Mouse (Mus musculus) layer of hippocampus, adult 18-20 months (tissue): ENCODE measurements around the gene Ajuba. TPM values are rescaled to one million over a fixed set of nuclear protein-coding genes. Genes with fewer than 3 reads are reported as not detected.
A peak's percentile ranks its signal among the peaks of the same experiment; 100 is the strongest.

ENCODE experiments used
- DNase-seq, 2 experiments: peaks; one replicate each; pipeline ENCODE4 v3.0.0; 2022; ENCODE audit warnings: low spot score in 2 of 2
- microRNA-seq, 2 experiments: library from miRNA; unstranded; fragments of <30 nt; microRNA quantifications; one replicate each; pipeline ENCODE4 v1.2.0; 2021
- total RNA-seq, 2 experiments: library from RNA; stranded (reverse); gene quantifications; 2 replicates each; pipeline ENCODE4 v1.2.3; 2021

Gene Ajuba
- total RNA-seq, 2 experiments from 2014 or later = 0.86 to 0.89 TPM

DNA sequence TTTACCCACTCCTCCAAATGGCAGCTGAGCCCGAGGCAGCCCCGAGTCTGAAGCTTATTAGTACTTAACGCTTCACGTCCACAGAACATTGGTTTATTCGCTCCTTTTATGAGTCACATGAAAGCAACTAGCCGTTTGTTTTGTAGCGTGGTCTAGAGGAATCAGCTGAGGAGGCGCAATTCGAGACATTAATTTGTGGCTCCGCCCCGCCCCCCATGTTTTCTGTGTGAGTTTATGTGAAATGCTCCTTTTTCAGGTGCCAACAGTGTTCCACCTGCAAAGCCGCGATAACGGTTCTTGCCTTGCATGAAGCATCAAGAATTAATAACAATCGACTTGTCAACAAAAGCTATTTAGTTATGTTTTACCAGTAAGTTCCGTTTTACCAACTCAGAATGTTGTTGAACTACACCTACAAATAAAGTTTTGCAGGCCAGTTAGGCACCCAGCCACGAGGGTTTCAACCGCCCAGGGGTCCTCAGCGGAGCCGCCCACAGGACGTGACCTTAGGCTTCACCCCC, 23.8 kb downstream of the Ajuba start:
- no peak for DNase-seq

DNA sequence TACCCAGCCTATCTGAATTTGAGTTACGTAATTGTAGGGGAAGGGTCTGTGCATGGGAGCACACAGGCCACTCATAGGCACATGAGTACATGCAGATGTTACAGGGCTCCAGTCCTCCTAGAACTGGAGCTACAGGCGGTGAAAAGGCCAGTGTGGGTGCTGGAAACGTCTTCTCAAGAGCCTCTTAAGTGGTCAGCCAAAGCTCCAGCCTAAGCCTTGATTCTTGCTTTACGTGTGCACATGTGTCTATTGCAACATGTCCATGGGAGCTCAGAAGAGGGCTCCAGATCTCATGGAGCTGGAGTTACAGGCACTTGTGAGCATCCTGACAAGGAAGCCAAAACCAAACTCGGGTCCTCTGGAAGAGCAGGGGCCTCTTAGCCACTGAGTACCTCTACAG, 32.7 kb downstream of the Ajuba start:
- no peak for DNase-seq

DNA sequence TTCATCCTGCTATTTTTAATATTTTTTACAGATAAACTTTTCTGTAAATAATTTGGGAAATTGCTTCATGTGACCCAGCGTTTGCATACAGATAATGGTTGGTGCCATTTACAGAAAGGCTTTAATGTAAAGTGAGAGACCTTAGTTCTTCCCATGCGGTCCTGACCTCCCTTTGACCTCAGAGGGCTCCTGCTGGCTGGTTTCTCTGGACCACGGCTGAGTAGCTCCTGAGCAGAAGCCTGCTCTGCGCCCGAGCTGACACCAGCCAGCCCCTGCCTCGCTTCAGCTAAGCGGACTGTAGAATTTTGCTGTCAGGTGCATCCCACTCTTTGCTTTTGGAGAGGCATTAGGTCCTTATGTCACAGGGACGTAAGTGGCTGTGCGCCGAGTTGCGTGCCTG, 36.6 kb downstream of the Ajuba start:
- no peak for DNase-seq

DNA sequence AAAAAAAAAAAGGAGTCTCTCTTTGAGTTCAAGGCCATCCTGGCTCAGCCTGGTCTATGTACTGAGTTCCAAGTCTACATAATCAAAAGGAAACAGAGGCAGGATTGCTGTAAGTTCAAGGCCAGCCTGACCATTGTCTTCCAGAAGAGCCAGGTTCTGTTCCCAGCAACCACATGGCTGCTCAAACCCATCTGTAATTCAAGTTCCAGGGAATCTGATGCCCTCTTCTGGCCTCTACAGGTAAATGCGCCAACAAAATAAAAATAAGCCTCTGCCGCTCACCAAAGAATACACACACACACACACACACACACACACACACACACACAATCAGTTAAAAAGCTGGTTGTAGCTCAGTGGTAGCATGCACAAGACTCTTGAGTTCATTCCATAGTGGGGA, 38.8 kb downstream of the Ajuba start:
- DNase-seq = no peak

DNA sequence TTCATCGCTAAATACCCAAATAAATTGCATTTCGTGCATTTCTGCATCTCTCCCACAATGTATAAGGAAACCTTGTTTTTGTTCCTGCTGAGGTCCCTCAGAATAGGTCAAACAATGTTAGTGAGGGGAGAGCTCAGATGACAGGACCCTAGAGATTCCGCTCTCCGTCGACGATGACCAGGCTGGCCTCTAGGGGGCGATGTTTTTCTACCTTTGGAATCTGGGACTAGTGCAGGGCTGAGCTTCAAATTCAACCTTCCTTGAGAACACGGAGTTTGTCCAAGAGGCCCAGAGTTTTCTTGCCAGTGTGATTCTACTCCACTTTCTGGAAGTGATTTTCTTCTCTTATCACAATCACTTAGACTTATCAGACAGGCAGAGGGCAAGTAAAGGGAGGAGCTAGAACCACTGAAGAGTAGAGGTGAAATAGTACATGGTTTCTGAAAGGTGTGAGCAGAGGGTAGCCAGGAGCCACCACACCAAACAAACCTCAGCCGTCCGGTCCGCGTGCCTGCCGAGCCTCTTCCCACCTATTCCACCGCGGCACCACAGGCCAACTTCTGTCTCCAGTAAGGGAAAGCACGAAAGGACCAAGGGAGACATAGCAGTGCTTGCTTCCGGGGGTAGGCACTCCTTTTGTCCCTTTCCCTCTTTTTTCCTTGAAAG, 48.8 kb downstream of the Ajuba start:
- DNase-seq = peak; percentile 52 to 91

DNA sequence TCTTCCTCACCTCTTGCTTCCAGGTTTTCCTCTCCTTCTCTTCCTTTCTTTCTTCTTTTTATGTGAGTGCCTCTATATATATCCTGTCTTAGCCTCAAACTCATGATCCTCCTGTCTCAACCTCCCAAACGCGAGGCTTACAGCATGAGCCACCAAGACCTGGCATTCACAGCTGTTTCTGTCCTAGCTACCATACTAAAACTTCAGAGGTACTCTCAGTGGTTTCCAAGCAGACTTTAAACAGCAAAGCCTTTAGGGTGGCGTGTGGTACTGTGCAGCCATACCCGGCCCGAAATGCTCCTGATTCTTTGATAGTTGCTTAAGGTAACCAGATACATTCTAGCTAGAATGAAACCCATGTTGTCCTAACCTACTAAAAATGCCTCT, 49.4 kb downstream of the Ajuba start:
- peak in 1 of 2 experiments; percentile 10 for DNase-seq

DNA sequence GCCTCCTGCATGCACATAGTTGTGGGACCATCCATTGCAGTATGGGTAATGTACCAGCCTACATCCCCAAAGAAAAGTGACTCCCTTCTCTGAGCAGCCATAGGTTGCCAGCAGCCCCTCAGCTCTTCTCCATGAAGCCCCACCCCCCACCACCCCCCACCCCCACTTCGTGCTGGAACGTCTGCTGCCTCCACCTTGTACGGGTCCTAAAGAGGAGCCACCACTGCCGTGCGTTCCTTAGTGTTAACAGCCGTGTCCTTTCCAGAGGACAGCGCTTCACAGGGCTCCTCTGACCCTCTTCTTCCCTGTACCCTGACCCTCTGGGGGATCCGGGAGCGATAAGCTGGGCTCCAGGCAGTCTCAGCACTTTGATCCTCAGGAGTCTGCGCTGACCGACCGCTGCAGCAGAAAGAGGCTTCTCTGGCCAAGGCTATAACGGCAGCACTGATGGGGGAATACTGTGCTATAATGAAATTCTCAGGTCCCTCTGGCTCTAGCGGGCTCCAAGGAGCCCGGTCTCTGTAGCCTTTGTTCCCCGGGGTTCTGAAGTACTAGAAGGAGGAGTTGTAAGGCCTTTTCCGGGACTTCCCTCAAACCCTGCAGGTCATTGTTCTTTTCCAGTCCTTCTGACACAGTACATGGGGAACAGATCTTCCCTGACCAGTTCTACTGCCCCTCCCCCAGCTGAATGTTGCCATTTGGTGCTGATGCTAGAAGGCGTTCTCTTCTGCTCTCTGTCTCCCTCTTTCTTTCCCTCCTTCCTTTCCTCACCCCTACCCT, 49.9 kb downstream of the Ajuba start:
- peak in 1 of 2 experiments; percentile 37 for DNase-seq

DNA sequence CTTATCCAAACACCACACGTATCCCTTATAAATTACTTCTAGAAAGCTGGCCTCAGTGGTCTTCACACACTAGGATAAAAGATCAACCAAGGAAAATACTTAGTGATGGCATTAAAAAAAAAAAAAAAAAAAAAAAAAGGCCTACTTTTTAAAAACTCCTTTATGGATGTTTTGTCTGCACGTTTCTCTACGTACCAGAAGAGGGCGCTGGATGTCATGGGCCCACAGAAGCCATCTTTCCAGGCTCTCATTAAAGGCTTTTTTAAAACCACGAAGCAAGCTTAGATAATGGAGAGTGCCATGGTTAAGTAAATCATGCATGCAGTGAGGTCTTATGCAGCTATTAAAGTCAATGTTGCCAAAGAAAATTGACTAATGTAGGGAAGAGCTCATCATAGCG, 53.8 kb downstream of the Ajuba start:
- no peak for DNase-seq

Small RNAs within 50 kb of the gene (microRNA-seq; reads per million reads assigned to microRNA genes)
- gene Mir686 = 0 reads per million in 2 experiments

Other genes with a start within 250 kb of the Ajuba start
- 10 to 100 TPM; 51.9 to 53.9 TPM for gene Oxa1l, start 216.7 kb downstream of the Ajuba start, total RNA-seq
- 1 to 10 TPM; 1.5 to 2.2 TPM for gene Slc7a7, start 159.8 kb downstream of the Ajuba start, total RNA-seq
- gene Mrpl52, start 150.6 kb downstream of the Ajuba start, total RNA-seq = 100 to 1,000 TPM in 1 of 2 experiments, 10 to 100 TPM in 1; 94.8 to 109 TPM
- gene Mmp14, start 145.9 kb downstream of the Ajuba start, total RNA-seq = 10 to 100 TPM; 15.0 to 15.2 TPM
- gene Lrp10, start 113.4 kb downstream of the Ajuba start, total RNA-seq = 10 to 100 TPM; 33.8 to 34.6 TPM
- gene Rem2, start 101.5 kb downstream of the Ajuba start, total RNA-seq = 10 to 100 TPM; 21.0 to 23.1 TPM
- gene Prmt5, start 60.0 kb downstream of the Ajuba start, total RNA-seq = 10 to 100 TPM; 51.5 to 56.7 TPM
- gene Haus4, start 22.9 kb downstream of the Ajuba start, total RNA-seq = 1 to 10 TPM; 2.6 to 3.4 TPM
- gene 4931414P19Rik, start 28.4 kb upstream of the Ajuba start, total RNA-seq = 1 to 10 TPM; 5.6 TPM
- gene Psmb5, start 40.5 kb upstream of the Ajuba start, total RNA-seq = 100 to 1,000 TPM; 209 to 210 TPM
- under 1 TPM; 0.25 to 0.54 TPM for gene Psmb11, start 43.9 kb upstream of the Ajuba start, total RNA-seq
- gene Gm17606, start 63.4 kb upstream of the Ajuba start, total RNA-seq = not detected
- 10 to 100 TPM; 20.4 to 22.3 TPM for gene Cdh24, start 63.8 kb upstream of the Ajuba start, total RNA-seq
- 10 to 100 TPM; 23.4 to 24.4 TPM for gene 1700123O20Rik, start 108.7 kb upstream of the Ajuba start, total RNA-seq
- 100 to 1,000 TPM; 196 to 207 TPM for gene Acin1, start 109.4 kb upstream of the Ajuba start, total RNA-seq
- gene Gm29776, start 121.3 kb upstream of the Ajuba start, total RNA-seq = not detected
- gene Cebpe, start 134.6 kb upstream of the Ajuba start, total RNA-seq = not detected
- gene Slc7a8, start 204.4 kb upstream of the Ajuba start, total RNA-seq = 10 to 100 TPM; 52.3 to 53.1 TPM
- gene Rnf212b, start 236.6 kb upstream of the Ajuba start, total RNA-seq = not detected